Mouse (Mus musculus): ENCODE results near the gene H1f0. TPM values are rescaled to one million over a fixed set of nuclear protein-coding genes. Genes with fewer than 3 reads are reported as not detected.
"Not testable (repeated sequence)": the region's sequence is repeated elsewhere in the genome, so short reads cannot be mapped to it uniquely, and the experiment has no call there.

H1f0 gene
- total RNA-seq, 2 experiments from 2014 or later, result 71.1 to 87.4 TPM

DNA sequence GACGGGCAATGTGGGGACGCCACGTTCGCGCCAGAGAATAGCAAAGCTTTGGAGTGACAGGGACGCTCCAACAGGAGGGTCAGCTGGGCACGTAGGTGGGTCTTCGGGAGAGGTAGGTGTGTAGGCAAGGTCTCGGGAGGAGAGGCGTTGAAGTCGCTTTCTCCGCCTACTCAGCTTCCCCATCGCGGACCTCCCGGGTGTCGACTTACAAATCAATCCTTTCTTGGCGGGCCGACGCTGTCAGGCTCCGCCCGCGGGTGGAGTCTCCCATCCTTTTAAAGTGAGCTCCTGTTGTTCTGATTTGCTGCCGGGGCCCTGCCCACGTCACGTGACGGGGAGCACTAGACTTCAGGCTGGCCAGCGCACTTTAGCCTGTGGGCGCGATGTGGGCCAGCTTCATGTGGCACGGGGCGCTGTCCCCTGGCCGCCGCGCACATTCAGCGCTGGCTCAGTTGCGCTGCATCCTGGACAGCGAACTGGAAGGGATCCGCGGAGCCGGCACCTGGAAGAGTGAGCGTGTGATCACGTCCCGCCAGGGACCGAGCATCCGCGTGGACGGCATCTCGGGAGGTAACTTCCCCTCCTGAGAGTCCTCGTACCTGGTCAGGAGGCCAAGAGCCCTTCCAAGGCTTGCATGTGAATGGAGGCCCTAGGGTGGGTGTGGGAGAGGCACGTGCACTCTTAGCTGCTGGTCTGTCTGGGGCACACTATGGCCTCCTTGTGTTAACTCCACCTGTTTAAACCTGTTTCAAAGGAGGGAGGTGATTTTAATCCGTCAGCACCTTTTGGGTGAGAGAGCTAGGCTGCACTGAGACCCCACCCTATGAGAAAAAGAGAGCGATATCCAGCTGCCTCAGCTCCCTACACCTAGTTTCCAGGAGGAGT, 2.5 kb downstream of the H1f0 start:
- intact Hi-C loops (cut with DNase I), result no loop called here
- DNase-seq, result peak; percentile 85 to 90

DNA sequence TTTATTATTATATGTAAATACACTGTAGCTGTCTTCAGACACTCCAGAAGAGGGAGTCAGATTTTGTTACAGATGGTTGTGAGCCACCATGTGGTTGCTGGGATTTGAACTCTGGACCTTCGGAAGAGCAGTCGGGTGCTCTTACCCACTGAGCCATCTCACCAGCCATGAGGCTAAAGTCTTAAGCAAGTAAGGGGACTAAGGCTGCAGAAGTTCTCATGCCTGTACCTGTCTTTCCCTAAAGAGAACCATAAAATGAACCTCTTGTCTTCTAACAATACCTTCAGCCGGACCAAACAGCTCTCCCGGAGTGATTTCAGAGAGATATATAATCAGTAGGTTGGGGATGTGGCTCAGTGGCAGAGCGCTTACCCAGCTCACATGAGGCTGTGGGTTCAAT, 3.7 kb downstream of the H1f0 start:
- intact Hi-C loops (cut with DNase I); DNase-seq: not testable (repeated sequence)

DNA sequence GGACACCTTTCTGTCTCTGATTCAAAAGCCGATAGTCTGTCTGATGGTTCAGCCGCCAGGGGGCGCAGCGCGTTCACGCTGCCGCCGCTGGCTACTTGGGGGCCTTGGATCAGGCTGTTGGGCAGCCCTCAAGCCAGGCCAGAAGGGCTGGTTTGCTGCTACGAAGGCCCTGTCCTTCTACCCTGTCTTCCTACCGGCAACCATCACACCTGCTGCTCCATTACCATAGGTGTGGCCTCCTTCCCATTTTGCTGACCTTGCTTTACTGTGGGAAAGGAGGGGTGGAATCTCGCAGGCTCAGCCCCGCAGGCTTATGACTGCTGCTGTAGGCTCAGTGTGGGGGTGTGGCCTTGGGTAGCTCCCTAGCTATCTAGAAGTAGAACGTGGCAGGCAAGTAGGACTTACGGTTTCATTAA, 9.7 kb downstream of the H1f0 start:
- peak; percentile 74 to 75 for DNase-seq
- intact Hi-C loops (cut with DNase I), result loop anchor here (5.0 kb wide), 1 partner anchor 109 kb away; no protein-coding TSS in a partner anchor

DNA sequence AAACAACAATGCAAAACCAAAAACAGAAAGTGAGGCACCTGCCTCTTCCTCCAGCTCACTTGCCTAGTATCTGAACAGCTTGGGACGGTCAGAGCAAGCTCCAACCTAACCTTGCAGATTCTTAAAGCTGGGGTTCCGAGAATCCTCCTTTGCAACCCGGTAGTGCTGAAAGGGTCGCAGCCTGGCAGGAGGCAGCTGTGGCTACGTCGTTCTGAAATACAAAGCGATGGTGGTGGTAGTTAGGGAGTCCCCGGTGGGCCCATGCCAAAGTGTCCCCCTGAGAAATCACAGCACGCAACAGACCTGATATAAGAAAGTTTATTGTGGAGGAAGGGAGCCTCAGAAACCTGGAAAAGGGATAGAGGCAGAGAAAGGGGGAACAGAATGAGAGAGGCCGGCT, 10.1 kb downstream of the H1f0 start:
- DNase-seq, result no peak
- intact Hi-C loops (cut with DNase I), result loop anchor here (5.0 kb wide), 1 partner anchor 109 kb away; no protein-coding TSS in a partner anchor

DNA sequence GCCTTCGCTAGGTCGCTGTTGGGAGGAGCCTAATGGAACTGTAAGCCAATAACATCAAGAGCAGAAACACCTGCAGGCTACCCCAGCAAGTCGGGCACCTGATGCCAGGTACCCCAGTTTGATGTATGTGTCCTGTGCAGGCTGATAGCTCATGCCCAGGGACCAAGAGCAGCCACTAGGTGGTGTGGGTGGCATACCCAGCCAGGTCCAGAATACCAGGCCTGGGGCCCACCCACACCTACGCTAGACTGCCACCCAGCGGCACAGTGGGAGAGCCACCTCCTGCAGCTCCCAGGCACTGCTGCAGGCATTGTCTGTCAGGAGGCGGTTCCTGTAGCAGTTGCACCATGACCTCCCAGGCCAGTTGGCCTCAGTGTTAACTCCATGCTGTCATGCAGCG, 10.6 kb downstream of the H1f0 start:
- intact Hi-C loops (cut with DNase I), result loop anchor here (1.0 to 5.0 kb wide), 2 partner anchors 32 to 108 kb away; no protein-coding TSS in a partner anchor
- peak; percentile 59 to 71 for DNase-seq

DNA sequence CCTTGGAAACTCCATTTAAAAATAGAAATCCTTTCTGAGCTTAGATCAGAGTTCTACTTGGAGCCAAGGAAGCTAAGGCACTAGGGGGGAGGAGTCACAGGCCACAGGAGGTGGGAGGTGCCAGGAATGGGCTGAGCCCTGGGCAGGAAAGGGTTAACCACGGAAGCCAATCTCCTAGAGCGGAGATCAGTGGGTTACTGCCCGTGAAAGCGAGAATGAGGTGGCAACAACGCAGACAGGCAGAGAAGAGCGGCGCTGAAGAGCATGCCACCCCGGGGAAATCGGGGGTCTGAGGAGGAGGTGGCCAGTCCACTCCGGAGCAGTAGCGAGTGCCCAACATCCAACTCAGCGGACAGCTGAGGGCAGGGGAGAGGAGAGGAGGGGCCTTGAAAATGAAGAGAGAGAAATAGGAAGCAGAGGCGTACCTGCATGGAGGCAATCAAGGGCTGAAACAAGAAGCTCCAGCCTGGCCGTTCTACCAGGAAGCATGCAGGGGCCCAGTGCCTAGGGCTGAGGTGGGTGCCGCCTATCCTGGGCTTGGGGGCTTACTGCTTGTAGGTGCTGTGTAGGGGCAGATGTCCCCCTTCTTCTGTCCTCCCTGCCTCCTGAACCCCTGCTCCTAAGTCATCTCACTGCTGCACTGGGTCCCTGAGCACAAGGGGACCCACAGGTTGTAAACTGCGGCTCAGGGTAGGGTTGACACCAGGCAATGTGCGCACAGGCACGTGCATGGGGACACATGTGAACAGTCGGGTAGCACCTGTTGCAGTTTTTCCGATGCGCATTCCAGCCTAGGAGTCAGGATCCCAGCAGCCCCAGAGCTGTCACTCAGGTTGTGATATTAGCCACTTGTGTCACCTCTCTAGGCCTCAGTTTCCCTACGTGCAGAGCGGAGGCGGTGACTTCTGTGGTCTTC, 12.5 kb downstream of the H1f0 start:
- no peak for DNase-seq
- intact Hi-C loops (cut with DNase I), result no loop called here

DNA sequence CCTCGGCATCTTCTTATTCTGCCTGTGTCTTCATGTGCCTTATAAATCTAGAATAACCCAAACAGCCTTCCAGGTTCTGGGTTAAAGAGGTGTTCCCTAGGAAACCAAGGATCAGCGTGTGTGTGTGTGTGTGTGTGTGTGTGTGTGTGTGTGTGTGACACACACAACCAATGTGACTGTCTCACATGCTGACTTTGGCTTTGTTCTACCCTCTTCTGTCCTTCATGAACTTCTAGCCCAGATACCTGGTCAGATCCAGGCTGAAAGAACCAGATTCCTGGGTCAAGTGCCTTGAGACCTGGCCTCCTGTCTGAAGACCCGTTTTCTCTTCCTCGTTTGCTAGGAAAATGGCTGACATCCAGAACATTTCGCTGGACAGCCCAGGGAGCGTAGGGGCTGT, 13.3 kb downstream of the H1f0 start, which contains the start of gene Galr3:
Gene Galr3, plus strand, starts transcription at position 301 of the 400 bp plus-strand sequence.
- DNase-seq, result no peak
- intact Hi-C loops (cut with DNase I), result no loop called here

DNA sequence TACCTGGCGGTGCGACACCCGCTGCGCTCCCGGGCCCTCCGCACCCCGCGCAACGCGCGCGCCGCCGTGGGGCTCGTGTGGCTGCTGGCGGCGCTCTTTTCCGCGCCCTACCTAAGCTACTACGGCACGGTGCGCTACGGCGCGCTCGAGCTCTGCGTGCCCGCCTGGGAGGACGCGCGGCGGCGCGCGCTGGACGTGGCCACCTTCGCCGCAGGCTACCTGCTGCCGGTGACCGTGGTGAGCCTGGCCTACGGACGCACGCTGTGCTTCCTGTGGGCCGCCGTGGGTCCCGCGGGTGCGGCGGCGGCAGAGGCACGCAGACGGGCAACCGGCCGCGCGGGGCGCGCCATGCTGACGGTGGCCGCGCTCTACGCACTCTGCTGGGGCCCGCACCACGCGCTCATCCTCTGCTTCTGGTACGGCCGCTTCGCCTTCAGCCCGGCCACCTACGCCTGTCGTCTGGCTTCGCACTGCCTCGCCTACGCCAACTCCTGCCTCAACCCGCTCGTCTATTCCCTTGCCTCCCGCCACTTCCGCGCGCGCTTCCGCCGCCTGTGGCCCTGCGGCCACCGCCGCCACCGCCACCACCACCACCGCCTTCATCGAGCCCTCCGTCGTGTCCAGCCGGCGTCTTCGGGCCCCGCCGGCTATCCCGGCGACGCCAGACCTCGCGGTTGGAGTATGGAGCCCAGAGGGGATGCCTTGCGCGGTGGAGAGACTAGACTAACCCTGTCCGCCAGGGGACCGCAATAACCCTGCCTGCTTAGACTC, 14.7 kb downstream of the H1f0 start:
- no peak for DNase-seq
- intact Hi-C loops (cut with DNase I), result no loop called here

DNA sequence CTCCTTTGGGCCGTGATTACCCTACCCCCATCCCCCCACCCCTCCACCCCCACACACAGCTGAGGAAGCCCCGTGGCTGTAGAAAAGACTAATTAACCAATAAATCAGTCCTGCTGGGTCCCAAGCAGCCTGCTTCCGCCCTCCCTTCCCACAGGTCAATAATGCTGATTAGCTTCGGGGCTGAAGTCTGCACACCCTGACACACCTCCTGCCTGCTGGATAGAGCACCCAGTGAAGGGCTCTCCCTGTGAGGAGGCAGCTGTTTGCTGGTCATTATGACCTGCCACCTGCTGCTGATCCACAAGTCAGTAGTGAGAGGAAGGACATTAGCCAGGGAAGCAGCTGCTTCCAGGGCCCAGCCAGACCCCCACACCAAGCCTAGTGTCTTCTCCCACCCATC, 16.6 kb downstream of the H1f0 start:
- intact Hi-C loops (cut with DNase I), result no loop called here
- DNase-seq, result no peak

DNA sequence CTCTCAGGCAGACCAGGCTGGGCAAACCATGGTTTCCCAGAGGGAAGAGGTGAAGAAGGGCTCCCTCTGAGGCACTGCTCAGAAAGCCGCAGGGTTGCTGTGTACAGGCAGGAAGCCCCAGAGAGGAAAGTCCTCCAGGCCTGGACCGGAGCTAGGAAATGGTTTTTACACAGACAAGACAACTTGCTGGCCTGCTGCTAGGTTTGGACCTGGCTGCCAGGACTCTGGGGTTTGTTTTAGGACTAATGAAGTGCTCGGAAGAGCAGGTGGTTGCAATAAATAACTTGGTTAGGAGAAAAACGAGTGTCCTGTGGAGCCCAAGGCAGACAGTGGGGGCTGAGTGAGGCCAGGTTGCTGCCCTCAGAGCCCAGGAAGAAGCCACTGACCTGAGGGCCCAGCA, 19.9 kb downstream of the H1f0 start:
- intact Hi-C loops (cut with DNase I), result no loop called here
- DNase-seq, result no peak

DNA sequence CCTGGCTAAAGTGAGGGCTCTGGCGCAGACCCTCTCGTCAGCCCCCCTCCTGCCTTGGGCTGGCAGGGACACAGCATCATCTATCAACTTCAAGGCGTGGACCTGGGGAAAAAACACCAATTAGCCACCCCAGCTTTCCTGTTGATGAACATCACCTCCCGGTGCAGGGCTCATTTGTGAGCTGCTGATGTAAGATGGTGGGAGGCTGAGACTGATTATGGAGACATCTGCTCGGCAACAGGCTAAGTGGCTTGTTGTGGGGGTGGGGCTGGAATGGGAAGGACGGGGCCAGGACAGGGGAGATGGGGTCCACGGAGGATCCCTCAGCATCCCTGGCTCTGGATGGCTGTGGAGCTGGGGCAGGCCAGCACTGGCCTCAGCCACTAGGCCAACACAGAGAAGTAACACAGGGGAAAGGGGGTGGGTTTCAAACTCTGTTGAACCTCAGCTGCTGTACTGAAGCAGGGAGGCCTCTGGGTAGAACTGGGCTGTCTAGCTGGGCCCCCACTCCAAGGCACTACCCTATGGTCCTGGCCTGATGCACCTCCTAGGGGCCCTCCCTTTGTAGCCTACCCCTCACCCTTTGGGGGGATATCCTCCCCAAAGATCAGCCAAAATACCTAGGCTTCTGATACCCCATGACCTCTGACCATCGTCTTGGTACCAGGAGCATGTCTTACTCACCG, 22.1 kb downstream of the H1f0 start:
- intact Hi-C loops (cut with DNase I), result no loop called here
- no peak for DNase-seq

DNA sequence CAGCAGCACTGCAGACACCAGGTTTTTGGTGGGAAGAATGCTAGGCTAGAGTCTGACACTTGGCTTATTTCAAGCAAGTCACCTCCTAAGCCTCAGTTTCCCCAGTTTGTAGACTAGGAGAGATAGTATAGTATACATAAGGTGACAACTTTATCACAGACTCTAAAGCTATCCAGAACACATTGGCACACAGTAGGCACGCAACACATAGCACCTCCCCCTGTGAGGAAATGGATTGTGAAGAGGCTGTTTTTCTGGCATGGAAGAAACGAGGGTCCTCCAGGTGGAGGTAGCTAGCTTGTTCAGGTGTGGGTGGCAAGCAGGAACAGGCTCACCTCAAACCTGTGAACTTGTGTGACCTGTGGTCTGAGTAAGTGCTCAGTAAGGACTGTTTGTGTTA, 22.7 kb downstream of the H1f0 start:
- intact Hi-C loops (cut with DNase I), result no loop called here
- no peak for DNase-seq

DNA sequence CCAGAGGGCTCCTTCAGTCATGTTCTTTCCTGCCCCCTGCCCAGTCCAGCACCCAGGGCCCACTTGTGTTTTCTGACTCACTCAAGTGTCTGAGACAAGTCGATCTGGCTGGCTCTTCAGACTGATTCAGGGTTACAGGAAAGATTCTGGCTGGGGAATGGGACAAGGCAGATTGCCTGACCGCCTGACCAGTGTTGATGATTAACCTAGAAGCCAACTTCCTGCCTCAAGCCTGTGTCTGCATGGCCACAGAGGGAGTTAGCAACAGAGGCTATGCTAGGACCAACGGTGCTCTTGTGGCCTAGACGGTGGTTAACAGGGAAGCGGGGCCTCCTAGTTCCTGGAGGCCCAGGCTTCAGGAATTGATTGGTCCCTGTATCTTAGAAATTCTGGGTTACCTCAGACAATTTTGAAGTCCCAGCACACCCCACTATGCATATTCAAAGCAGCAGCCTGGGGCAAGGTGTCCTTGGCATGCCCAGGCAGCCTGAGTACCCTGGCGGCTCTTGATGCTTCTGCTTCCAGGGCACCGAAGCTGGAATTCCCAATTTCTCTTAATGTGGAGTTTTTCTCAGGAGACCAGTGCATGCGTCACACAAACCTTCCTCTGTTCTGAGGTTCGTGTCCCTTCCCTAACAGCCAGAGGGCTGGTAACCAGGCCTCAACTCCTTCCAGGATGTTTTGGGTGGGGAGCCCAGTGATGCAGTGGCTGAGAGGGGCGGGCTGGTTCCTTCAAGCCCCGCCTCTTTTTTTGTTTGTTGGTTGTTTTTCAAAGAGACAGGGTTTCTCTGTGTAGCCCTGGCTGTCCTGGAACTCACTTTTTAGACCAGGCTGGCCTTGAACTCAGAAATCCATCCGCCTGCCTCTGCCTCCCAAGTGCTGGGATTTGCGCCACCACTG, 23.5 kb downstream of the H1f0 start:
- peak in 1 of 2 experiments; percentile 35 for DNase-seq

DNA sequence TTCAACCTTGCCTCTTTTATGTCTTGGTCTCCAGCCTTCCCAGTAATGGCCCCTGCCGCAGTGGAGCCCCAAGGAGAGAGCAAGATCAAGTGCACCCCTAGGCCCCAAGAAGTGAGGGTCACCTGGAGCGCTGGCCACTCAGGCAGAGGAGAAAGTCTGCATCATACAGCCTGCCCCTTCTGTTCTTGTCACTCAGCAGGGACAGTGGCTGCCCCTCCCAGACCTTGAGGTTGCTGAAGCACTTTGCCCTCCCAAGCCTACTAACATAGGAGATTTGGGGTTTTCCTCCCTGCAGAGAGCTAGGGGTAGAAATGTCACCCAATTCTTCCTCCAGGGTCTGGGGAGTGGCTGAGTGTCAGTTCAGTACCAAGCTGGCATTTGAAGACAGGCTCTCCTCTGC, 24.1 kb downstream of the H1f0 start:
- intact Hi-C loops (cut with DNase I), result no loop called here
- DNase-seq, result no peak

More for the DNA sequence above, 23.5 kb downstream of the H1f0 start:
- intact Hi-C loops (cut with DNase I), result no loop called here

DNA sequence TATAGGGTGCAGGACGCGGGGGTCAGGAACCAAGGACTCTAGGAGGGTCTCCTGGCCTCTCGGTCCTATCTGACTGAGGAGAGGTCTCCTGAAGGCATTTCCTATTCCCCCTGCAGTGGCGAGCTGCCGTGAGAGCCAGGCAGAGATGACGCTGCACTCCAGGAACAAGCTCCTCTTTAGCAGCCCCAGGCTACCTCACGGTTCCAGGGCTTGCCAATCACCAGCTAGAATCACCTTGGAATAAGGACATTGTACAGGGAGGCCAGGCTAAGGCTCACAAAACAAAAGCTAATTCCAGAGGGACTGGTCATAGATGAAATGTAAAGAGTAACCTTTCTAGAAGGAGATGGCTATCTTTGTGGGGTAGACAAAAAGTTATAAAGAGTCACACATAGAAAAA, 28.4 kb downstream of the H1f0 start:
- DNase-seq, result no peak
- intact Hi-C loops (cut with DNase I), result no loop called here

DNA sequence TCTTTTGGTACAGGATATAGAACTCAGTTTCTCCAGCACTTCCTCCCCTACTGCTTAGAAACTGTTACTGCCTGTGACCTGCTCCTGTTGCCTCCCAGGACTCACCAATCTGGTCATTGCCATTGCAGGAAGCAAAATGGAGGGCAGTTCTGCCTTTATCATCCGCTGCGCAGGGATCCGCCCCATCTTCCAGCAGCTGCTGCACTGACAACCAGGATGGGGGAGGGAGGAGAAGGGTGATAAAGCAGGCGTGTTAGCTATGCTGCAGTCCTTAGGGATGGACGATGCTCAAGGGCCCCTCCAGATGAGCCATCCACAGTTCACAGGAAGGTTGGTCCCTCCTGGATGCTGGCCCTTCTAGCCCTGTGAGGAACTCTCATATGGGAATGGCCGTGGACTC, 29.6 kb downstream of the H1f0 start:
- intact Hi-C loops (cut with DNase I), result loop anchor here (2.0 kb wide), 1 partner anchor 17 kb away; the partner anchor contains the start of gene Eif3l
- DNase-seq, result no peak

DNA sequence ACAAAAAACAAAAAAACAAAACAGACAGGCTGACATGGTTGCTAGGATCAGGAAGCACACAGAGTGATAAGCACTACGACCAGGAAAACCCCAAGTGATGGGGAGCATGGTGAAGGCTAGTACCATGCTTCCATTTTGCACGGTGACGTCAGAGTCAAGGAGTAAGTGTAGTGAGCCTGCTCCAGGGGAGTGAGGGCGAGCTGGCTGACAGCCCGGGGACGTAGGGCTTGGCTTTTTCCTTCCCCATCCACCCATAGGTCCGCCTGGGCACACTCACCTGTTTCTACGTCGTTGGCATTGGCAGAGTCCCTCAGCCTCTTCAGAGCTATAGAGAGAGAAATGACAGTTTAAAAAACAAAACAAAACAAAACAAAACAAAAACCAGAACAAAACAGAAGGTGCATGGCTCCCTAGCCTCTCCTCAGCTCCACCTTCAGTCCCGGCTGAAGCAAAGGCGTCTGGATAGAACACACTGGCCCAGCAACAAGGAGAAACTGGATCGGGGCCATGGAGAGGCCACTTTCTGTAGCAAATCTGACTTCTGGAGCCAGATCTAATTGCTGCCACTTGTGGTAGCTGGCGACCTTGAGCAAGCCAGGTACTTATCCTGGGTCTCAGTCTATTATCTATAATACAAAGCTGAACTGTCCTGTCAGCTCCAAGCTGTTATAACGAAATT, 32.8 kb downstream of the H1f0 start:
- no peak for DNase-seq

More for the DNA sequence above, 32.8 kb downstream of the H1f0 start:
- intact Hi-C loops (cut with DNase I), result no loop called here

All from gastrocnemius, postnatal 36 days (tissue).